Mouse (Mus musculus): ENCODE results near the gene Cox8a. TPM values are rescaled to one million over a fixed set of nuclear protein-coding genes. Genes with fewer than 3 reads are reported as not detected.

Cox8a gene
- total and polyA plus RNA-seq, 3 experiments, result 745 to 1,213 TPM; not detected in 1

GRCm38 (mm10) chr19:7195900-7196728 lies 21.3 kb downstream of the Cox8a start:
- no peak overlapping the region for H3K9ac ChIP-seq (ENCODE audit: control insufficient read depth, low read depth, low read length, poor library complexity, severe bottlenecking)
- H3K9me3 ChIP-seq (replicated peaks; ENCODE audit: insufficient read depth, low read length), result no peaks in the 10 kb centered on the region
- H3K36me3 ChIP-seq (ENCODE audit: control insufficient read depth in 1 of 2, insufficient read depth in 2 of 2, low read length in 2 of 2), result peaks cover 0 to 7% of the 10 kb centered on the region in 2 experiments; a peak in 1 of 4 replicates
- no peaks in the 10 kb centered on the region for H3K4me1 ChIP-seq (ENCODE audit: control insufficient read depth in 1 of 2, insufficient read depth in 2 of 2, low read length in 2 of 2)
- no peak overlapping the region for H3K4me3 ChIP-seq (ENCODE audit: control insufficient read depth in 1 of 2, insufficient read depth in 1 of 2, low read depth in 2 of 2, low read length in 2 of 2)
- no peak overlapping the region for H3K27ac ChIP-seq (ENCODE audit: control insufficient read depth, low read depth, low read length)
- 0 out of 4 replicates have a peak, but pooled peaks of 1 of the 2 experiments have one; percentile 18 for TF ChIP-seq POLR2A (IDR thresholded peaks at IDR 0.05; ENCODE audit: control insufficient read depth in 1 of 2, insufficient read depth in 1 of 2, low read depth in 1 of 2, low read length in 2 of 2, poor library complexity in 1 of 2)
- TF ChIP-seq EP300 (IDR thresholded peaks at IDR 0.05; ENCODE audit: low read depth in 1 of 2, low read length in 2 of 2), result no peak
- TF ChIP-seq CTCF (IDR thresholded peaks at IDR 0.05 in 2 of 3, conservative IDR thresholded peaks at IDR 0.05 in 1 of 3; ENCODE audit: control insufficient read depth in 1 of 3, insufficient read depth in 1 of 3, low read depth in 2 of 3, low read length in 3 of 3, poor library complexity in 1 of 3, severe bottlenecking in 1 of 3), result peak in 1 of 3 experiments; percentile 32; a peak in 2 of 6 replicates
- DNase-seq (ENCODE audit: low read depth, low spot score), result no peak
- H3K27me3 ChIP-seq (ENCODE audit: control insufficient read depth in 1 of 2, insufficient read depth in 2 of 2, low read length in 2 of 2), result no peaks in the 10 kb centered on the region
- H3K79me2 ChIP-seq (ENCODE audit: control insufficient read depth, insufficient read depth, low read length, poor library complexity), result no peaks in the 10 kb centered on the region

GRCm38 (mm10) chr19:7192561-7192967 lies 24.9 kb downstream of the Cox8a start:
- DNase-seq (ENCODE audit: low read depth, low spot score), result no peak
- Histone ChIP-seq H3K27ac (ENCODE audit: control insufficient read depth, low read depth, low read length) (no peak overlapping the region), H3K27me3 (ENCODE audit: control insufficient read depth in 1 of 2, insufficient read depth in 2 of 2, low read length in 2 of 2) (no peaks in the 10 kb centered on the region), H3K9ac (ENCODE audit: control insufficient read depth, low read depth, low read length, poor library complexity, severe bottlenecking) (no peak overlapping the region), H3K79me2 (ENCODE audit: control insufficient read depth, insufficient read depth, low read length, poor library complexity) (no peaks in the 10 kb centered on the region), H3K36me3 (ENCODE audit: control insufficient read depth in 1 of 2, insufficient read depth in 2 of 2, low read length in 2 of 2) (no peaks in the 10 kb centered on the region), H3K4me1 (ENCODE audit: control insufficient read depth in 1 of 2, insufficient read depth in 2 of 2, low read length in 2 of 2) (no peaks in the 10 kb centered on the region), H3K4me3 (ENCODE audit: control insufficient read depth in 1 of 2, insufficient read depth in 1 of 2, low read depth in 2 of 2, low read length in 2 of 2) (no peak overlapping the region), H3K9me3 (replicated peaks; ENCODE audit: insufficient read depth, low read length) (no peaks in the 10 kb centered on the region)
- no peak for TF ChIP-seq RAD21 (IDR thresholded peaks at IDR 0.05; ENCODE audit: low read depth, low read length)
- no peak for TF ChIP-seq POLR2A (IDR thresholded peaks at IDR 0.05; ENCODE audit: control insufficient read depth in 1 of 2, insufficient read depth in 1 of 2, low read depth in 1 of 2, low read length in 2 of 2, poor library complexity in 1 of 2)
- TF ChIP-seq GATA1 (IDR thresholded peaks at IDR 0.05; ENCODE audit: low read depth, low read length), result no peak
- TF ChIP-seq MAZ (IDR thresholded peaks at IDR 0.05; ENCODE audit: low read depth, low read length), result no peak
- no peak for TF ChIP-seq ELF1 (IDR thresholded peaks at IDR 0.05; ENCODE audit: low read depth, low read length)
- no peak for TF ChIP-seq POLR2AphosphoS5 (IDR thresholded peaks at IDR 0.05; ENCODE audit: borderline replicate concordance, low read depth, low read length)

- Histone ChIP-seq H3K36me3 (ENCODE audit: control insufficient read depth in 1 of 2, insufficient read depth in 2 of 2, low read length in 2 of 2) (no peaks in the 10 kb centered on the region), H3K4me3 (ENCODE audit: control insufficient read depth in 1 of 2, insufficient read depth in 1 of 2, low read depth in 2 of 2, low read length in 2 of 2) (no peak overlapping the region), H3K9me3 (replicated peaks; ENCODE audit: insufficient read depth, low read length) (no peaks in the 10 kb centered on the region), H3K27ac (ENCODE audit: control insufficient read depth, low read depth, low read length) (no peak overlapping the region), H3K79me2 (ENCODE audit: control insufficient read depth, insufficient read depth, low read length, poor library complexity) (no peaks in the 10 kb centered on the region), H3K4me1 (ENCODE audit: control insufficient read depth in 1 of 2, insufficient read depth in 2 of 2, low read length in 2 of 2) (no peaks in the 10 kb centered on the region), H3K27me3 (ENCODE audit: control insufficient read depth in 1 of 2, insufficient read depth in 2 of 2, low read length in 2 of 2) (no peaks in the 10 kb centered on the region), H3K9ac (ENCODE audit: control insufficient read depth, low read depth, low read length, poor library complexity, severe bottlenecking) (no peak overlapping the region)
- TF ChIP-seq ZMIZ1 (IDR thresholded peaks at IDR 0.05; ENCODE audit: low read depth, low read length), result no peak
- TF ChIP-seq MXI1 (IDR thresholded peaks at IDR 0.05; ENCODE audit: low read depth, low read length), result no peak
- TF ChIP-seq RCOR1 (IDR thresholded peaks at IDR 0.05; ENCODE audit: low read depth, low read length), result no peak
- no peak for TF ChIP-seq KAT2A (conservative IDR thresholded peaks at IDR 0.05; ENCODE audit: low read depth, low read length)
- no peak for TF ChIP-seq GATA1 (IDR thresholded peaks at IDR 0.05; ENCODE audit: low read depth, low read length)
- TF ChIP-seq NRF1 (IDR thresholded peaks at IDR 0.05; ENCODE audit: insufficient read depth, low read depth, low read length, poor library complexity, severe bottlenecking), result no peak
- no peak for TF ChIP-seq NELFE (IDR thresholded peaks at IDR 0.05; ENCODE audit: low read depth, low read length)
- no peak for TF ChIP-seq ZNF384 (IDR thresholded peaks at IDR 0.05; ENCODE audit: low read depth, low read length)
- TF ChIP-seq TAL1 (IDR thresholded peaks at IDR 0.05; ENCODE audit: low read length), result no peak
- no peak for TF ChIP-seq MAFK (IDR thresholded peaks at IDR 0.05; ENCODE audit: borderline replicate concordance, low read depth, low read length)
- no peak for TF ChIP-seq CHD2 (IDR thresholded peaks at IDR 0.05; ENCODE audit: low read length)
- TF ChIP-seq SMC3 (IDR thresholded peaks at IDR 0.05; ENCODE audit: low read depth, low read length), result no peak
- TF ChIP-seq UBTF (IDR thresholded peaks at IDR 0.05; ENCODE audit: borderline replicate concordance, insufficient read depth, low read depth, low read length), result no peak
- no peak for TF ChIP-seq ELF1 (IDR thresholded peaks at IDR 0.05; ENCODE audit: low read depth, low read length)
- TF ChIP-seq CHD1 (IDR thresholded peaks at IDR 0.05; ENCODE audit: low read depth, low read length), result no peak
- no peak for TF ChIP-seq GABPA (IDR thresholded peaks at IDR 0.05; ENCODE audit: low read depth, low read length)
- TF ChIP-seq MEF2A (IDR thresholded peaks at IDR 0.05; ENCODE audit: extremely low read depth, insufficient replicate concordance, low read depth, low read length, poor library complexity, severe bottlenecking), result no peak
- no peak for TF ChIP-seq ZKSCAN1 (IDR thresholded peaks at IDR 0.05; ENCODE audit: low read depth, low read length)
- no peak for DNase-seq (ENCODE audit: low read depth, low spot score)
Measured at GRCm38 (mm10) chr19:7191639-7192038, 25.8 kb downstream of the Cox8a start.

Measured in MEL (cell line).